Mouse (Mus musculus) kidney, postnatal 25 days (tissue): ENCODE measurements around the gene Obscn.
A peak's percentile ranks its signal among the peaks of the same experiment; 100 is the strongest.

Experiments used
- DNase-seq, 2 experiments: peaks; one replicate each; pipeline ENCODE4 v3.0.0; 2021; ENCODE audit warnings: mixed read lengths in 2 of 2

Obscn gene

GRCm38 (mm10) chr11:59051031-59051430 lies 85.2 kb downstream of the Obscn start:
- no peak for DNase-seq

- DNase-seq, result no peak
Observed at GRCm38 (mm10) chr11:59044703-59045330, 91.4 kb downstream of the Obscn start.

GRCm38 (mm10) chr11:59029003-59029402 lies 107.2 kb downstream of the Obscn start:
- no peak for DNase-seq

- DNase-seq, result peak in 1 of 2 experiments; percentile 9
Observed at GRCm38 (mm10) chr11:59026411-59026810, 109.8 kb downstream of the Obscn start.

GRCm38 (mm10) chr11:59015052-59015451 lies 121.2 kb downstream of the Obscn start:
- peak in 1 of 2 experiments; percentile 37 for DNase-seq

- DNase-seq, result no peak
Observed at GRCm38 (mm10) chr11:59002327-59003079, 133.7 kb downstream of the Obscn start.

GRCm38 (mm10) chr11:59000635-59001034 lies 135.6 kb downstream of the Obscn start:
- DNase-seq, result peak in 1 of 2 experiments; percentile 25

GRCm38 (mm10) chr11:58999830-59000229 lies 136.4 kb downstream of the Obscn start:
- no peak for DNase-seq

- no peak for DNase-seq
Observed at GRCm38 (mm10) chr11:58999158-58999557, 137.0 kb downstream of the Obscn start.

- DNase-seq, result no peak
Observed at GRCm38 (mm10) chr11:58997541-58997940, 138.7 kb downstream of the Obscn start.

GRCm38 (mm10) chr11:58995807-58996370 lies 140.3 kb downstream of the Obscn start:
- DNase-seq, result peak in 1 of 2 experiments; percentile 26

GRCm38 (mm10) chr11:58995061-58995806 lies 141.0 kb downstream of the Obscn start:
- peak in 1 of 2 experiments; percentile 33 for DNase-seq

- DNase-seq, result peak; percentile 69 to 88
Observed at GRCm38 (mm10) chr11:58994337-58994826, 141.8 kb downstream of the Obscn start.

- DNase-seq, result no peak
Observed at GRCm38 (mm10) chr11:58993091-58993670, 143.0 kb downstream of the Obscn start.

- DNase-seq, result peak in 1 of 2 experiments; percentile 34
Observed at GRCm38 (mm10) chr11:58991911-58992310, 144.3 kb downstream of the Obscn start.

- DNase-seq, result peak; percentile 19 to 39
Observed at GRCm38 (mm10) chr11:58990794-58991193, 145.4 kb downstream of the Obscn start.

GRCm38 (mm10) chr11:58990141-58990540 lies 146.1 kb downstream of the Obscn start:
- DNase-seq, result peak in 1 of 2 experiments; percentile 35

- DNase-seq, result peak in 1 of 2 experiments; percentile 24
Observed at GRCm38 (mm10) chr11:58989166-58989565, 147.0 kb downstream of the Obscn start.

- peak in 1 of 2 experiments; percentile 35 for DNase-seq
Observed at GRCm38 (mm10) chr11:58985299-58985917, 150.8 kb downstream of the Obscn start.

GRCm38 (mm10) chr11:58984657-58985056 lies 151.5 kb downstream of the Obscn start:
- DNase-seq, result peak in 1 of 2 experiments; percentile 21

- DNase-seq, result peak in 1 of 2 experiments; percentile 10
Observed at GRCm38 (mm10) chr11:58983691-58984341, 152.4 kb downstream of the Obscn start.
